Mouse (Mus musculus) neural tube, embryonic 14.5 days (tissue): ENCODE results near the gene Hydin. TPM values are rescaled to one million over a fixed set of nuclear protein-coding genes. Genes with fewer than 3 reads are reported as not detected.

Experiments used
- ATAC-seq: fragments of 200-750 bp; cut with Nextera tagmentation; 2 replicates; pipeline ENCODE4 v1.8.0; 2017; ENCODE audit warnings: low read depth, mild to moderate bottlenecking, moderate TSS enrichment, moderate library complexity
- H3K27ac ChIP-seq: fragments of 300-500 bp; sonication (generic); 2 replicates; pipeline ENCODE4 v1.5.1; 2014; ENCODE audit warnings: low read depth, mild to moderate bottlenecking, control low read depth, low read length, moderate library complexity, mixed read lengths
- H3K27me3 ChIP-seq: fragments of 300-500 bp; sonication (generic); 2 replicates; pipeline ENCODE4 v1.6.1; 2014; ENCODE audit warnings: low read length; ENCODE audit not compliant: control insufficient read depth, insufficient read depth
- H3K36me3 ChIP-seq: fragments of 300-500 bp; sonication (generic); 2 replicates; pipeline ENCODE4 v1.6.1; 2014; ENCODE audit warnings: low read length, mixed read lengths; ENCODE audit not compliant: control insufficient read depth, insufficient read depth
- H3K4me1 ChIP-seq: fragments of 300-500 bp; sonication (generic); 2 replicates; pipeline ENCODE4 v1.6.1; 2014; ENCODE audit warnings: low read length; ENCODE audit not compliant: control insufficient read depth, insufficient read depth
- H3K4me2 ChIP-seq: fragments of 300-500 bp; sonication (generic); 2 replicates; pipeline ENCODE4 v1.6.1; 2014; ENCODE audit warnings: mild to moderate bottlenecking, low read depth, low read length, control low read depth
- H3K4me3 ChIP-seq: fragments of 300-500 bp; sonication (generic); 2 replicates; pipeline ENCODE4 v1.5.1; 2014; ENCODE audit warnings: low read depth, low read length, control low read depth, mixed read lengths
- H3K9ac ChIP-seq: fragments of 300-500 bp; sonication (generic); replicated peaks from 2 replicates; pipeline ENCODE4 v1.6.1; 2014; ENCODE audit warnings: low read depth, mild to moderate bottlenecking, control low read depth, low read length, mixed read lengths
- H3K9me3 ChIP-seq: fragments of 300-500 bp; sonication (generic); 2 replicates; pipeline ENCODE4 v1.6.1; 2016; ENCODE audit warnings: low read length; ENCODE audit not compliant: control insufficient read depth
- WGBS: fragments of 180-500 bp; shearing (Covaris S2); extraction: QIAGEN DNeasy Blood & Tissue Kit; methylation state at CpG from one replicate; pipeline ENCODE4 v1.1.7; 2014; 5-methylcytosine and 5-hydroxymethylcytosine counted together
- polyA plus RNA-seq: library from polyadenylated mRNA; unstranded; fragments of >200 nt; fragmentation: Nextera tagmentation; extraction: Ambion mirVana; gene quantifications from 2 replicates; pipeline ENCODE4 v1.2.1, GENCODE M21; 2014

Hydin gene
- polyA plus RNA-seq, 1 experiment from 2014 or later: 0.37 TPM

- H3K9ac ChIP-seq: no peak overlapping the region
- ATAC-seq: no peak
- WGBS: 95% methylated on average over 7 of the region's 7 CpGs
Observed at GRCm38 (mm10) chr8:110631201-110631600, 364.4 kb downstream of the Hydin start.

GRCm38 (mm10) chr8:110633814-110634213 is 367.0 kb downstream of the Hydin start:
- Histone ChIP-seq H3K4me2 (no peak overlapping the region), H3K4me1 (no peaks in the 10 kb centered on the region), H3K27me3 (no peaks in the 10 kb centered on the region), H3K27ac (no peak overlapping the region), H3K36me3 (peaks cover 38% of the 10 kb centered on the region), H3K9me3 (no peaks in the 10 kb centered on the region), H3K9ac (no peak overlapping the region), H3K4me3 (no peak overlapping the region)
- no peak for ATAC-seq
- 92% methylated on average over 3 of the region's 3 CpGs for WGBS

More at GRCm38 (mm10) chr8:110631201-110631600, 364.4 kb downstream of the Hydin start:
- Histone ChIP-seq H3K4me2 (no peak overlapping the region), H3K27me3 (no peaks in the 10 kb centered on the region), H3K36me3 (peaks cover 25% of the 10 kb centered on the region), H3K9me3 (no peaks in the 10 kb centered on the region), H3K4me3 (no peak overlapping the region), H3K4me1 (no peaks in the 10 kb centered on the region), H3K27ac (no peak overlapping the region)

- WGBS: 92% methylated on average over 6 of the region's 6 CpGs
- no peaks in the 10 kb centered on the region for H3K9me3 ChIP-seq
- H3K4me3 ChIP-seq: no peak overlapping the region
- ATAC-seq: no peak
- H3K27me3 ChIP-seq: no peaks in the 10 kb centered on the region
- no peak overlapping the region for H3K4me2 ChIP-seq
- no peak overlapping the region for H3K9ac ChIP-seq
- H3K27ac ChIP-seq: no peak overlapping the region
- peaks cover 38% of the 10 kb centered on the region for H3K36me3 ChIP-seq
- H3K4me1 ChIP-seq: no peaks in the 10 kb centered on the region
Observed at GRCm38 (mm10) chr8:110636182-110636581, 369.4 kb downstream of the Hydin start.

GRCm38 (mm10) chr8:110642331-110642730 is 375.6 kb downstream of the Hydin start:
- Histone ChIP-seq H3K36me3 (peaks cover 2% of the 10 kb centered on the region), H3K9ac (no peak overlapping the region), H3K4me1 (no peaks in the 10 kb centered on the region), H3K9me3 (no peaks in the 10 kb centered on the region), H3K4me2 (no peak overlapping the region), H3K4me3 (no peak overlapping the region), H3K27me3 (no peaks in the 10 kb centered on the region), H3K27ac (no peak overlapping the region)
- WGBS: 87% methylated on average over 5 of the region's 5 CpGs
- ATAC-seq: no peak

- no peaks in the 10 kb centered on the region for H3K27me3 ChIP-seq
- H3K9me3 ChIP-seq: no peaks in the 10 kb centered on the region
- no peak overlapping the region for H3K9ac ChIP-seq
- WGBS: 71% methylated on average over 4 of the region's 4 CpGs
- H3K27ac ChIP-seq: no peak overlapping the region
- no peak overlapping the region for H3K4me2 ChIP-seq
- H3K36me3 ChIP-seq: no peaks in the 10 kb centered on the region; the same call in none of the 2 replicates
- H3K4me1 ChIP-seq: no peaks in the 10 kb centered on the region
- ATAC-seq: no peak
- no peak overlapping the region for H3K4me3 ChIP-seq
Observed at GRCm38 (mm10) chr8:110643177-110643576, 376.4 kb downstream of the Hydin start.

GRCm38 (mm10) chr8:110644422-110644821 is 377.6 kb downstream of the Hydin start:
- Histone ChIP-seq H3K36me3 (no peaks in the 10 kb centered on the region; the same call in none of the 2 replicates), H3K9me3 (no peaks in the 10 kb centered on the region), H3K27me3 (no peaks in the 10 kb centered on the region), H3K4me1 (no peaks in the 10 kb centered on the region), H3K4me2 (no peak overlapping the region), H3K4me3 (no peak overlapping the region), H3K9ac (no peak overlapping the region), H3K27ac (no peak overlapping the region)
- ATAC-seq: no peak
- 88% methylated on average over 4 of the region's 4 CpGs for WGBS

GRCm38 (mm10) chr8:110644901-110645300 is 378.1 kb downstream of the Hydin start:
- Histone ChIP-seq H3K9me3 (no peaks in the 10 kb centered on the region), H3K27ac (no peak overlapping the region), H3K36me3 (peaks cover 4% of the 10 kb centered on the region), H3K9ac (no peak overlapping the region), H3K4me1 (no peaks in the 10 kb centered on the region), H3K4me3 (no peak overlapping the region), H3K27me3 (no peaks in the 10 kb centered on the region), H3K4me2 (no peak overlapping the region)
- ATAC-seq: no peak
- 93% methylated on average over 2 of the region's 2 CpGs for WGBS

- H3K4me3 ChIP-seq: no peak overlapping the region
- H3K9ac ChIP-seq: no peak overlapping the region
- no peak overlapping the region for H3K4me2 ChIP-seq
- H3K36me3 ChIP-seq: peaks cover 5% of the 10 kb centered on the region
- no peaks in the 10 kb centered on the region for H3K27me3 ChIP-seq
- no peaks in the 10 kb centered on the region for H3K4me1 ChIP-seq
- H3K27ac ChIP-seq: no peak overlapping the region
- WGBS: 95% methylated on average over 3 of the region's 3 CpGs
- H3K9me3 ChIP-seq: no peaks in the 10 kb centered on the region
- ATAC-seq: no peak
Observed at GRCm38 (mm10) chr8:110645340-110645739, 378.6 kb downstream of the Hydin start.

GRCm38 (mm10) chr8:110646064-110646463 is 379.3 kb downstream of the Hydin start:
- H3K4me3 ChIP-seq: no peak overlapping the region
- H3K36me3 ChIP-seq: peaks cover 5% of the 10 kb centered on the region
- no peaks in the 10 kb centered on the region for H3K9me3 ChIP-seq
- H3K27ac ChIP-seq: no peak overlapping the region
- WGBS: 44% methylated on average over 6 of the region's 6 CpGs
- H3K4me1 ChIP-seq: no peaks in the 10 kb centered on the region
- no peak overlapping the region for H3K4me2 ChIP-seq
- H3K27me3 ChIP-seq: no peaks in the 10 kb centered on the region
- peak; percentile 66; the same call in 1 of the 2 replicates for ATAC-seq
- no peak overlapping the region for H3K9ac ChIP-seq
